Mouse (Mus musculus): ENCODE data around the gene Ccdc17. TPM values are rescaled to one million over a fixed set of nuclear protein-coding genes. Genes with fewer than 3 reads are reported as not detected.

Ccdc17 gene
- polyA plus RNA-seq (2015; fragmentation: Illumina TruSeq; extraction: RNeasy Lipid Tissue Mini Kit (QIAGEN cat#74804); ENCODE audit: low read depth, low replicate concordance), result 3.6 TPM

GRCm38 (mm10) chr4:116596379-116596778, at the start of gene Ccdc17:
Gene Ccdc17, plus strand, starts transcription at chr4:116596654.

GRCm38 (mm10) chr4:116555413-116556300, 40.8 kb upstream of the Ccdc17 start, which contains the start of gene Tmem69:
Gene Tmem69, minus strand, starts transcription at chr4:116555936.

GRCm38 (mm10) chr4:116557306-116558121, 38.9 kb upstream of the Ccdc17 start, which contains the start of gene Gpbp1l1:
Gene Gpbp1l1, plus strand, starts transcription at chr4:116557658.

GRCm38 (mm10) chr4:116627722-116628662, 31.5 kb downstream of the Ccdc17 start, which contains the start of gene Nasp:
Gene Nasp, minus strand, starts transcription at chr4:116627941.

Other genes starting within 250 kb of the Ccdc17 start
- gene Mast2, start 132.5 kb upstream of the Ccdc17 start, polyA plus RNA-seq (2015; fragmentation: Illumina TruSeq; extraction: RNeasy Lipid Tissue Mini Kit (QIAGEN cat#74804); ENCODE audit: low read depth, low replicate concordance), result 57.2 TPM
- gene Ipp, start 89.1 kb upstream of the Ccdc17 start, polyA plus RNA-seq (2015; fragmentation: Illumina TruSeq; extraction: RNeasy Lipid Tissue Mini Kit (QIAGEN cat#74804); ENCODE audit: low read depth, low replicate concordance), result 14.1 TPM
- gene Tmem69, start 40.7 kb upstream of the Ccdc17 start, polyA plus RNA-seq (2015; fragmentation: Illumina TruSeq; extraction: RNeasy Lipid Tissue Mini Kit (QIAGEN cat#74804); ENCODE audit: low read depth, low replicate concordance), result 15.0 TPM
- 29.4 TPM for gene Gpbp1l1, start 39.0 kb upstream of the Ccdc17 start, polyA plus RNA-seq (2015; fragmentation: Illumina TruSeq; extraction: RNeasy Lipid Tissue Mini Kit (QIAGEN cat#74804); ENCODE audit: low read depth, low replicate concordance)
- 22.9 TPM for gene Nasp, start 31.3 kb downstream of the Ccdc17 start, polyA plus RNA-seq (2015; fragmentation: Illumina TruSeq; extraction: RNeasy Lipid Tissue Mini Kit (QIAGEN cat#74804); ENCODE audit: low read depth, low replicate concordance)
- gene Akr1a1, start 55.0 kb downstream of the Ccdc17 start, polyA plus RNA-seq (2015; fragmentation: Illumina TruSeq; extraction: RNeasy Lipid Tissue Mini Kit (QIAGEN cat#74804); ENCODE audit: low read depth, low replicate concordance), result 595 TPM
- gene Prdx1, start 88.9 kb downstream of the Ccdc17 start, polyA plus RNA-seq (2015; fragmentation: Illumina TruSeq; extraction: RNeasy Lipid Tissue Mini Kit (QIAGEN cat#74804); ENCODE audit: low read depth, low replicate concordance), result 388 TPM
- gene Mmachc, start 111.8 kb downstream of the Ccdc17 start, polyA plus RNA-seq (2015; fragmentation: Illumina TruSeq; extraction: RNeasy Lipid Tissue Mini Kit (QIAGEN cat#74804); ENCODE audit: low read depth, low replicate concordance), result 19.7 TPM
- 9.7 TPM for gene Ccdc163, start 111.9 kb downstream of the Ccdc17 start, polyA plus RNA-seq (2015; fragmentation: Illumina TruSeq; extraction: RNeasy Lipid Tissue Mini Kit (QIAGEN cat#74804); ENCODE audit: low read depth, low replicate concordance)
- 5.9 TPM for gene Tesk2, start 124.3 kb downstream of the Ccdc17 start, polyA plus RNA-seq (2015; fragmentation: Illumina TruSeq; extraction: RNeasy Lipid Tissue Mini Kit (QIAGEN cat#74804); ENCODE audit: low read depth, low replicate concordance)
- 17.2 TPM for gene Toe1, start 211.0 kb downstream of the Ccdc17 start, polyA plus RNA-seq (2015; fragmentation: Illumina TruSeq; extraction: RNeasy Lipid Tissue Mini Kit (QIAGEN cat#74804); ENCODE audit: low read depth, low replicate concordance)
- 4.6 TPM for gene Mutyh, start 211.1 kb downstream of the Ccdc17 start, polyA plus RNA-seq (2015; fragmentation: Illumina TruSeq; extraction: RNeasy Lipid Tissue Mini Kit (QIAGEN cat#74804); ENCODE audit: low read depth, low replicate concordance)
- 2.0 TPM for gene Hpdl, start 225.1 kb downstream of the Ccdc17 start, polyA plus RNA-seq (2015; fragmentation: Illumina TruSeq; extraction: RNeasy Lipid Tissue Mini Kit (QIAGEN cat#74804); ENCODE audit: low read depth, low replicate concordance)

Data from brain, adult 10 weeks (tissue).